Mouse (Mus musculus) thymus, postnatal 36 days (tissue): ENCODE measurements around the gene Cd68.
"Not testable (repeated sequence)": the region's sequence is repeated elsewhere in the genome, so short reads cannot be mapped to it uniquely, and the experiment has no call there.

Source experiments
- DNase-seq, 2 experiments: peaks; one replicate each; pipeline ENCODE4 v3.0.0; 2022; ENCODE audit warnings: mixed read lengths in 2 of 2

Cd68 gene

GRCm38 (mm10) chr11:69665457-69665960, 444 bp downstream of the Cd68 start:
- DNase-seq: peak in 1 of 2 experiments; percentile 21

- DNase-seq: no peak
Measured at GRCm38 (mm10) chr11:69664841-69665240, 1.1 kb downstream of the Cd68 start.

GRCm38 (mm10) chr11:69663795-69664194, 2.2 kb downstream of the Cd68 start:
- DNase-seq: no peak

- peak in 1 of 2 experiments; percentile 46 for DNase-seq
Measured at GRCm38 (mm10) chr11:69662967-69663671, 2.8 kb downstream of the Cd68 start.

GRCm38 (mm10) chr11:69662213-69662966, 3.6 kb downstream of the Cd68 start, which contains the start of gene Mpdu1:
Gene Mpdu1 (minus strand): TSS chr11:69662642.
- peak; percentile 93 to 96 for DNase-seq

GRCm38 (mm10) chr11:69661221-69661881, 4.6 kb downstream of the Cd68 start:
- no peak for DNase-seq

- DNase-seq: no peak
Measured at GRCm38 (mm10) chr11:69657462-69657881, 8.5 kb downstream of the Cd68 start.

- DNase-seq: peak; percentile 48
Measured at GRCm38 (mm10) chr11:69656617-69657461, 9.1 kb downstream of the Cd68 start.

GRCm38 (mm10) chr11:69656065-69656455, 9.9 kb downstream of the Cd68 start:
- DNase-seq: no peak

- peak; percentile 25 to 44 for DNase-seq
Measured at GRCm38 (mm10) chr11:69655264-69656064, 10.5 kb downstream of the Cd68 start, which contains the start of gene Sox15. Gene Sox15 (plus strand): TSS chr11:69655314.

- DNase-seq: no peak
Measured at GRCm38 (mm10) chr11:69654760-69655159, 11.2 kb downstream of the Cd68 start.

- no peak for DNase-seq
Measured at GRCm38 (mm10) chr11:69653399-69653798, 12.6 kb downstream of the Cd68 start.

- no peak for DNase-seq
Measured at GRCm38 (mm10) chr11:69645860-69646259, 20.1 kb downstream of the Cd68 start.

- DNase-seq: no peak
Measured at GRCm38 (mm10) chr11:69635471-69635870, 30.5 kb downstream of the Cd68 start.

GRCm38 (mm10) chr11:69633128-69633866, 32.7 kb downstream of the Cd68 start:
- no peak for DNase-seq

GRCm38 (mm10) chr11:69632284-69633089, 33.5 kb downstream of the Cd68 start, which contains the start of gene Fxr2:
Gene Fxr2 (plus strand): TSS chr11:69632990.
- peak; percentile 100 for DNase-seq

- no peak for DNase-seq
Measured at GRCm38 (mm10) chr11:69629802-69630201, 36.2 kb downstream of the Cd68 start.

GRCm38 (mm10) chr11:69628286-69628685, 37.7 kb downstream of the Cd68 start:
- DNase-seq: peak; percentile 58 to 65

GRCm38 (mm10) chr11:69624339-69624738, 41.6 kb downstream of the Cd68 start:
- DNase-seq: not testable (repeated sequence)

GRCm38 (mm10) chr11:69623006-69623405, 42.9 kb downstream of the Cd68 start:
- DNase-seq: no peak
